Mouse (Mus musculus) megakaryocyte, embryonic 14.5 days (primary cell): ENCODE data around the gene Zfp879.

Experiments
- FLI1 ChIP-seq: IDR thresholded peaks from 2 replicates; pipeline ENCODE4 v1.6.1; 2012; ENCODE audit warnings: low read length, inconsistent platforms, mixed read lengths
- GATA1 ChIP-seq: IDR thresholded peaks from 3 replicates; pipeline ENCODE4 v1.6.1; 2012; ENCODE audit warnings: mixed read lengths, low read length, inconsistent platforms, borderline replicate concordance

GRCm38 (mm10) chr11:50886933-50887293 lies 45.6 kb upstream of the Zfp879 start:
- TF ChIP-seq GATA1 (no peak), FLI1 (no peak)
